Mouse (Mus musculus) hindbrain, embryonic 16.5 days (tissue): ENCODE results near the gene Macrod1. TPM values are rescaled to one million over a fixed set of nuclear protein-coding genes. Genes with fewer than 3 reads are reported as not detected.
A peak's percentile ranks its signal among the peaks of the same experiment; 100 is the strongest.

Source experiments
- ATAC-seq: fragments of 200-750 bp; cut with Nextera tagmentation; 2 replicates; pipeline ENCODE4 v1.8.0; 2017; ENCODE audit warnings: moderate TSS enrichment, moderate library complexity
- H3K27ac ChIP-seq: fragments of 300-500 bp; sonication (generic); 2 replicates; pipeline ENCODE4 v1.5.1; 2014; ENCODE audit warnings: low read depth, mild to moderate bottlenecking, control low read depth, low read length, moderate library complexity
- H3K27me3 ChIP-seq: fragments of 300-500 bp; sonication (generic); replicated peaks from 2 replicates; pipeline ENCODE4 v1.6.1; 2014; ENCODE audit warnings: low read length; ENCODE audit not compliant: control insufficient read depth, insufficient read depth
- H3K36me3 ChIP-seq: fragments of 300-500 bp; sonication (generic); 2 replicates; pipeline ENCODE4 v1.6.1; 2014; ENCODE audit warnings: mild to moderate bottlenecking, low read length, moderate library complexity, mixed read lengths; ENCODE audit not compliant: control insufficient read depth, insufficient read depth
- H3K4me1 ChIP-seq: fragments of 300-500 bp; sonication (generic); 2 replicates; pipeline ENCODE4 v1.6.1; 2014; ENCODE audit warnings: low read depth, low read length; ENCODE audit not compliant: control insufficient read depth, insufficient read depth
- H3K4me2 ChIP-seq: fragments of 300-500 bp; sonication (generic); 2 replicates; pipeline ENCODE4 v1.6.1; 2014; ENCODE audit warnings: mild to moderate bottlenecking, low read length, control low read depth, moderate library complexity
- H3K4me3 ChIP-seq: fragments of 300-500 bp; sonication (generic); 2 replicates; pipeline ENCODE4 v1.5.1; 2014; ENCODE audit warnings: mild to moderate bottlenecking, low read length, control low read depth, moderate library complexity
- H3K9ac ChIP-seq: fragments of 300-500 bp; sonication (generic); 2 replicates; pipeline ENCODE4 v1.6.1; 2014; ENCODE audit warnings: low read depth, mild to moderate bottlenecking, control low read depth, low read length, moderate library complexity
- H3K9me3 ChIP-seq: fragments of 300-500 bp; sonication (generic); 2 replicates; pipeline ENCODE4 v1.6.1; 2014; ENCODE audit warnings: mild to moderate bottlenecking, low read length, moderate library complexity; ENCODE audit not compliant: control insufficient read depth
- WGBS: fragments of 180-500 bp; shearing (Covaris S2); extraction: QIAGEN DNeasy Blood & Tissue Kit; methylation state at CpG from one replicate; pipeline ENCODE4 v1.1.7; 2014; 5-methylcytosine and 5-hydroxymethylcytosine counted together
- polyA plus RNA-seq: library from polyadenylated mRNA; unstranded; fragments of >200 nt; fragmentation: Nextera tagmentation; extraction: Ambion mirVana; gene quantifications from 2 replicates; pipeline ENCODE4 v1.2.1, GENCODE M21; 2015

The Macrod1 gene
- polyA plus RNA-seq, 1 experiment from 2014 or later = 6.3 TPM

DNA sequence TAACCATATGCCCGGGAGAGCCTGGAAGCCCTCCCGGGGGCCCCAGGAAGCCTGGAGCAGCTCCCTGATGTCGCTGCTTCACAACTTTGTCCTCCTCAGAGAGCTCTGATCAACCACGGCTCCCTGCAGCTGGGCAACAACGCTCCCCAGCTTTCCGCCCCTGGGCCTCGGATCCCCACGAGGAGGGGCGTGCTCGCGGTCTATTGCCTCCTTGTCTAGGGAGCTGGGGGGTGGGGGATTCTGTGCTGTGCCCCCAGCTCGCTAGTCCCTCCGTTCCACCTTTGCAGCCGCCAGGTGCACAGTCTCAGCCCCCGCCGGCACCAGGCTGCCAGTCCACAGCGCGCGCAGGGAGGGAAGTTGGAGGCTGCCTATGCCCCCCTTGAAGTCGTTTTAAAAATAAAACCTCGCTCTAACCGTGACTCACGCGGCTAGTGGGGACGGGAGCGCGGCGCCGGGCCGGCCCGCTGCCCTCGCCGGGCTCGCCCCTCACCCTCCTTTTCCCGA lies 108.3 kb downstream of the Macrod1 start:
- H3K9me3 ChIP-seq = no peaks in the 10 kb centered on the region
- no peak overlapping the region for H3K27ac ChIP-seq
- H3K9ac ChIP-seq = peak overlapping the region; percentile 85
- peaks cover 23% of the 10 kb centered on the region for H3K4me1 ChIP-seq
- H3K36me3 ChIP-seq = no peaks in the 10 kb centered on the region
- WGBS = under 1% methylated on average over 33 of the region's 35 CpGs
- ATAC-seq = no peak; the same call in 1 of the 2 replicates
- H3K4me2 ChIP-seq = peak overlapping the region; percentile 95
- peak overlapping the region; percentile 74 for H3K4me3 ChIP-seq
- peaks cover 5% of the 10 kb centered on the region for H3K27me3 ChIP-seq

DNA sequence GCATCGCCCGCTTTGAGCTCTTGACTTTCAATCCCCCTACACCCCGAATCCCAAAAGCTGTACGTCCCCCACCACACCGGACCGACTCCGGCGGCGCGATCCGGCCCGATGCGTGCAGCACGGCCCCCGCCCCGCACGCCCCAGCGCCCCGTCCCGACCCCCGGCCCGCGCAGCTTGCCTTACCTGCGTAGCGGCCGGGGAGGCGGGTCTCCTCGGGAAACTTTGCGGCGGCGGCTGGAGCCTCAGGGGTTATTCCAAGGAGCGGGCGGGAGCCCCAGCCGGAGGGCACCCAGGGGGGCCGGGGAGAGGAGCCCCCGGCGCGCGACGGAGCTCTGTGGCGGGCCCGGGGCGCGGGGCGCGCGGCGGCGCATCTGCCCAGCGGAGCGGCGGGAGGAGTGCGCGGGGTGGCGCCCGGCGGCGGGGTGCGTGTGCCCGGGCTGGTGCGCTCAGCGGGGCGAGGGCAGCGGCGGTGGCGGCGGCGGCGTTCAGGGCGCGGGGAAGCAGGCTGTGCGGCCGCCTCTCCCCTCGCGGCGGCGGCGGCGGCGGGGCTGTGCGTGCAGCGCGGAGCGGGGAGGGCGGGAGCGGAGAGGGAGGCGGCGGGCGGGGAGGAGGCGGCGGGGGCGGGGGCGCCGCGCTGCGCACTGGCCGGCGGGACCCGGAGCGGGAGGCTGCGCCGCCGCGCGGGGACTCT lies 109.0 kb downstream of the Macrod1 start:
- H3K9ac ChIP-seq = peak overlapping the region; percentile 85
- peak overlapping the region; percentile 95 for H3K4me2 ChIP-seq
- ATAC-seq = peak; percentile 53; the same call in 1 of the 2 replicates
- H3K36me3 ChIP-seq = no peaks in the 10 kb centered on the region
- H3K27ac ChIP-seq = peak overlapping the region; percentile 54
- H3K4me1 ChIP-seq = peaks cover 16% of the 10 kb centered on the region
- H3K9me3 ChIP-seq = no peaks in the 10 kb centered on the region
- H3K4me3 ChIP-seq = peak overlapping the region; percentile 74
- WGBS = under 1% methylated on average over 46 of the region's 105 CpGs
- H3K27me3 ChIP-seq = peaks cover 5% of the 10 kb centered on the region

DNA sequence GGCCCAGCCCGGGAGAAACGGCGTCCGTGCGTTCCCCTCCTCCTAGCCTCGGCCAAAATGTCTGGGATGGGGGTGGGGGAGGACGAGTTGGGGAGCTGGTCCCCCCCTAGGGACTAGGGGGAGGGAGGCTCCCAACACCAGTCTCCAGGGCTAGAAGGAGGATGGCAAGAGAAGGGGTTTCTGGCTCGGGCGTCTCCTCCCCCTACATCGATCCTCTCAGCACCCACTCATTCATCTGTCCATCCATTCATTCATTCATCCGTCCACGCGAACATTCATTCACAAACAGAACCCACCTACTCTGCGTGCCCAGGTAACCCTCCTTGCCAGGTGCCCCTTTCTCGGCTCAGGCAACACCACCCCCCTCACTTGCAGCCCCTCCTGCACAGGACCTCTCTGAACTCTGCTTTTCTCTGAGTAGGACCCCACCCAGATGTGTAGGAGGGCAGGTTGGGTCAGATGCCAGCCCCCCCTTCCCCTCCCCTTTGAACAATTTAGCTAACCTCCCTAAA lies 109.6 kb downstream of the Macrod1 start:
- Histone ChIP-seq H3K9me3 (no peaks in the 10 kb centered on the region), H3K36me3 (no peaks in the 10 kb centered on the region), H3K27ac (no peak overlapping the region), H3K9ac (peak overlapping the region; percentile 85), H3K4me2 (peak overlapping the region; percentile 95), H3K27me3 (peaks cover 5% of the 10 kb centered on the region), H3K4me1 (peaks cover 18% of the 10 kb centered on the region), H3K4me3 (peak overlapping the region; percentile 74)
- 3% methylated on average over 13 of the region's 15 CpGs for WGBS
- peak; percentile 50 for ATAC-seq

DNA sequence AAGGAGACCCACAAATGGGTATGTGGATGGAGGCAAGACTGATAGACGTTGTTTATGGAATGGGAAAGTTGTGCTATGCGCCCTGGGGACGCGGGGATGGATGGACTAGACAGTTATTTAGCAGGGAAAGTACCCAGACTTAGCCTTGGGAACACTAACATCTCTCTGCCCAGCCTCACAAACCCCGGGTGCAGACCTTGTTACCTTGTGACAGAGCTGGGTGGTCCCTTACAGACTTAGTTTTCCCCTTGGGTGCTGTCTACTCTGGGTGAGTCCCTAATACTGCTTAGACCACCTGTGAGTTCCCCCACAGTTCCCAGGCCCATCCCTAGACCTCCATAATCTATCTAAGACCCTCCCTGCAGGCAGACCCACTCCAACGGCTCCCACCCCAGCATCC lies 110.2 kb downstream of the Macrod1 start:
- Histone ChIP-seq H3K36me3 (no peaks in the 10 kb centered on the region), H3K27ac (no peak overlapping the region), H3K9ac (no peak overlapping the region), H3K4me2 (no peak overlapping the region; the same call in 1 of the 2 replicates), H3K4me3 (no peak overlapping the region), H3K27me3 (peaks cover 5% of the 10 kb centered on the region), H3K4me1 (peaks cover 21% of the 10 kb centered on the region), H3K9me3 (no peaks in the 10 kb centered on the region)
- no peak for ATAC-seq
- 10% methylated on average over 6 of the region's 6 CpGs for WGBS

DNA sequence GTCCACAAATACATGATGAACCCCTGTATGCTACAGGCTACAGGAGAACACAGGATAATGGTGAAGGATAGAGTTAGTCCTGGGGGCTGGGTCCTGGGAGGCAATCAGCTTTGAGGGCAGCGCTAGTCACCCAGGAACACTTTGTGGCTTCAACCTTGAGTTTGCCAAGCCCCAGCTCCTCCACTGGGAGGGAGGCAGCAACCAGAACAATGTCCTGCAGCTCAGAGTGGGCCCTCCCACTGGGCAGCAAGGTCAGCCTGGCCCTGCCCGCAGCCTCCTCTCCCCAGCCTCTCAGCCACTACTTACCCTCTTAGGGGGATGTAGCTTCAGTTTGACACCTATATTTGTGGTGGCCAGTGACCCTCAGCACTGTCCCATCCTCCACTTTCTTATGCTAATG lies 111.8 kb downstream of the Macrod1 start:
- no peak for ATAC-seq
- Histone ChIP-seq H3K4me2 (no peak overlapping the region), H3K9ac (no peak overlapping the region), H3K4me3 (no peak overlapping the region), H3K9me3 (no peaks in the 10 kb centered on the region), H3K36me3 (no peaks in the 10 kb centered on the region), H3K27me3 (0 out of 2 replicates have a peak, but pooled peaks cover 2% of the 10 kb centered on the region), H3K4me1 (peaks cover 30% of the 10 kb centered on the region), H3K27ac (no peak overlapping the region)
- 28% methylated on average over 2 of the region's 2 CpGs for WGBS

DNA sequence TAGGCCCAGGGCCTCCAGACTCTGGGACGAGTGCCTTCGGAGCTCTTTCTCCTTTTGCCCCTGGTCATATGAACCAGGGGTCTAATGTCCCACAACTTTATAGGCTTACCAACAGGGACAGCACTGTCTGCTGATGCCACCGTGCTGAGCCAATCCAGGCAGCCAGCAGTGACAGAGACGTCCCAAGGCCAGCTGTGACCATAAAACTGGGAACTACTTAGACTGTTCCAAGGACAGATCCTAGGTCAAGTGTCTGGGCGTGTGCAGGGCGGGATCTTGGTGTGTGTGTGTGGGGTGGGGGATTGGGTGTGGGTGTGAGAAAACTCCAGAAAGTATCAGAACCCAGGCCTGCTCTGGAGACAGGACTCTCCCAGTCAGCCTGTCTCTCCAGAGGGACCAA lies 114.3 kb downstream of the Macrod1 start:
- no peak overlapping the region for H3K27ac ChIP-seq
- H3K36me3 ChIP-seq = no peaks in the 10 kb centered on the region
- H3K9me3 ChIP-seq = no peaks in the 10 kb centered on the region
- H3K4me2 ChIP-seq = no peak overlapping the region
- 78% methylated on average over 6 of the region's 6 CpGs for whole genome bisulfite sequencing
- H3K4me1 ChIP-seq = peaks cover 15% of the 10 kb centered on the region
- no peak overlapping the region for H3K4me3 ChIP-seq
- no peak overlapping the region for H3K9ac ChIP-seq
- H3K27me3 ChIP-seq = 0 out of 2 replicates have a peak, but pooled peaks cover 2% of the 10 kb centered on the region
- ATAC-seq = no peak

DNA sequence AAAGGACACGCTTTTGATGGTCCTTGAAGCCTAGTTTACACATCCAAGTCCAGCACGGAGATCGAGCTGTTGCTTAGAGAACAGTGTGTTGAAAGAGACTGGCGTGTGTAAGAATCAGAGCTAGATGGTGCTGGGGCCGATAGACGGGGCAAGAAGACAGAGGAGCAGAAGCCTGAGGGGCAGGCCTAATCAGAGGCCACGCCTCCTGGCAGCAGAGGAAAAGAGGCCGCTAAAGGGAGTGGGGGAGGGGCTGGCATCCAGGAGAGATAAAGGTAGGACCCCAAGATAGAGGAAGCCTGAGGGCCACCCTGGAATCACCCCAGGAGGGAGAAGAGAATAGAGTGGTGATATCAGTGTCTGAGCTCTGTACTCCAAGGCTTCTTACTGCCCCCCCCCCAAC lies 114.8 kb downstream of the Macrod1 start:
- Histone ChIP-seq H3K4me2 (no peak overlapping the region), H3K9ac (no peak overlapping the region), H3K9me3 (no peaks in the 10 kb centered on the region), H3K27me3 (0 out of 2 replicates have a peak, but pooled peaks cover 2% of the 10 kb centered on the region), H3K27ac (no peak overlapping the region), H3K4me1 (peaks cover 19% of the 10 kb centered on the region), H3K4me3 (no peak overlapping the region), H3K36me3 (no peaks in the 10 kb centered on the region)
- ATAC-seq = no peak
- 8% methylated on average over 8 of the region's 8 CpGs for WGBS

DNA sequence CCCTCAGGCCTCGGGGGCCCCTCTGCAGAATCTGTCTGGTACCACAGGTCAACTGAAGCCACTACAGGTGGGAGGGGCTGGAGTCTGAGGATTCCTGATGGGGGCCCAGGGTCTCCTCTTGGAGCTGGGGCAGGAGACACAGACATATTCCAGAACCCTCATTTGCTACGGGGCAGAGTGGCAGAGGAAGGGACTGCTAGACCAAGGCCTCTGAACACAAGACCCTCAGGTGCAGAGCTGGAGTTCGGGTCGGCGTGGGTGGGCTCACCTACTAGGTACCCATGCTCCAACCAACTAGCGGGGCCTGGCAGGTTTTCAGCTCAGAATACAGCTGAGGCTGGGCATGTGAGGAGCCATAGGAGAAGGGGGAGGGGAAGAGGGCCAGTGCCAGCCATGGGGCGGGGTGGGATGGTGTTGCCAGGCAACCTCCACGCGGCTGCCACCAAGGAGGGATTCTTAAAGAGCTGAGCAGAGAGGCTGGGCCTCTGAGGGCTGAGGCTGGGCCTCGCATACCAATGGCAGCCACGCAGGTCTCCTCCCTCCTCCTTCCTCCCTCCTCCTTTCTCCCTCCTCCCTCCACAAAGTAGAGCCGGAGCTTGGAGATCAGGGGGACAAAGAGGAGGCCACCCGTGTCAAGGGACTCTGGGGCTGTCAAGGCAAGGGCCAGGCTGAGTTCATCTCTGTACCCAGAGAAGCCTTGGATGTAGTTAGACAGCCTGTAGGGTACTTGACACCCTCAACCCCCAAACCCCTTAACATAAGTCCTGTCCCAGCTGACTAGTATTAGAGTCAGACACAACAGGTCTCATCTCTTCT lies 115.6 kb downstream of the Macrod1 start:
- peak overlapping the region; percentile 28; the same call in 1 of the 2 replicates for H3K9ac ChIP-seq
- H3K4me2 ChIP-seq = no peak overlapping the region
- peaks cover 19% of the 10 kb centered on the region for H3K4me1 ChIP-seq
- no peak overlapping the region for H3K4me3 ChIP-seq
- peak; percentile 90 for ATAC-seq
- 10% methylated on average over 13 of the region's 13 CpGs for WGBS
- 0 out of 2 replicates have a peak, but pooled peaks cover 2% of the 10 kb centered on the region for H3K27me3 ChIP-seq
- no peak overlapping the region for H3K27ac ChIP-seq
- no peaks in the 10 kb centered on the region for H3K9me3 ChIP-seq
- no peaks in the 10 kb centered on the region for H3K36me3 ChIP-seq
